16 mouse cellular contexts compared by ENCODE assay signal in genomic region chr1:137060914-137061313, GRCm38 (mm10).
DNase-seq lines count a peak whose midpoint lies in the region.
"Had no signal": no experiment of that assay in that cellular context is flagged by ENCODE, and none has a peak within 500 bp of the region (broad histone marks: within the 10 kb centered on the region; RNA-seq: fewer than 3 reads in every experiment).

No protein-coding gene starts in this region.

- DNase-seq in A20 (ENCODE audit: low read depth, low spot score) = peak; percentile 30
- DNase-seq in CD4-positive helper T cell, adult 2 months (ENCODE audit: low read depth, low spot score) = peak; percentile 15
- DNase-seq in induced T-regulatory cell, adult 2 months (ENCODE audit: low read depth) = peak; percentile 4
- DNase-seq in urinary bladder, adult 2 months (ENCODE audit: low spot score) = no peak
- DNase-seq in gastrocnemius, postnatal 10 days = no peak
- DNase-seq in spleen, adult 18-20 months = no peak
- DNase-seq: adrenal gland, adult 8-10 months; adrenal gland, postnatal 14 days; adrenal gland, postnatal 36 days; B cell, adult 2 months; cerebellum, adult 11-12 months; cerebellum, adult 2 months; cerebellum, adult 9-10 months; cerebellum, postnatal 10 days; cerebellum, postnatal 25 days; forebrain, postnatal 0 days had no signal

Comparison
In these comparisons a context has a peak if more than half of its experiments do, and no peak if none do; other contexts are left out.
1. DNase-seq: peak in A20 (single experiment), CD4-positive helper T cell, adult 2 months (single experiment) and induced T-regulatory cell, adult 2 months (single experiment); none in urinary bladder, adult 2 months (single experiment), gastrocnemius, postnatal 10 days (single experiment) and spleen, adult 18-20 months (0 of 2).